Mouse (Mus musculus): ENCODE data around the gene Josd1. TPM values are rescaled to one million over a fixed set of nuclear protein-coding genes. Genes with fewer than 3 reads are reported as not detected.

Josd1 gene
- polyA plus RNA-seq, 2 experiments from 2014 or later = 2.9 to 3.6 TPM

GRCm38 (mm10) chr15:79657837-79658530 is 29.7 kb downstream of the Josd1 start:
- peak; percentile 50 for ATAC-seq

DNA sequence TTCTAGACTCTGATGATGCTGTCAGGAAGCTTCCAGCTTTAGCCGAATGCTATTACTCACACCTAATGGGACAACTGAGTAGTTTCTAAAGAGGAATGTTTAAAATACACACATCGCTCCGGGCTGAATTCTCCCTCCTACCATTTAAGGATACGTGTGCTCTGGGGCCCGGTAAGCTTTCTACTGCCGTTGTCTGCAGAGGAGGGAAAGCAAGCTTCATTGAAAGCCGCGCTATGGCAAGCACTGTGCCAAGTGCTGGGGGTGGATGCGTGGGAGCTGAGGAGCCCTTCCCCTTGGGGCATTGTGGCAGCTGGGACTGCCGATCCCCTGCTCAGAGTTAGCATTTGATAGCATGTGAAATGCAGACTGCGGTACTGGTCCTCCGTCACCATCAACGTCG is 31.3 kb downstream of the Josd1 start:
- no peak for ATAC-seq

- ATAC-seq = no peak
Measured at GRCm38 (mm10) chr15:79651481-79651880, 36.2 kb downstream of the Josd1 start.

DNA sequence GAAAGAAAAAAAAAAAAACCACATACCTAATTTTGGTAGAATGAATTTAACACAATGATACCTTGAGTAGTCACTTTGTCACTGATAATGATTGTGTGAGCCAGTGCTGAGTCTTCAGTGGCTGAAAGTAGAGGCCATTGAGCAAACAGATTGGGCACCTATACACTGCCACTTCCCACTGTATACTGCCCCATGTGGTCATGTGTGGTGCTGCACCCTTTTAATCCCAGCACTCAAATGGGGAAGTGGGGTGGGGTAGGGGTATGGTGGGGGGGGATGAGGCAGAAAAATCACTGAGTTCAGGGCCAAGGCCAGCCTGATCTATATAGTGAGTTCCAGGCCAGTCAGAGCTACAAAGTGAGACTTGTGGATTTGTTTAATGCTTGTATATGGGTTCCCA is 37.1 kb downstream of the Josd1 start:
- ATAC-seq = no peak

- ATAC-seq = no peak
Measured at GRCm38 (mm10) chr15:79648130-79648529, 39.6 kb downstream of the Josd1 start.

DNA sequence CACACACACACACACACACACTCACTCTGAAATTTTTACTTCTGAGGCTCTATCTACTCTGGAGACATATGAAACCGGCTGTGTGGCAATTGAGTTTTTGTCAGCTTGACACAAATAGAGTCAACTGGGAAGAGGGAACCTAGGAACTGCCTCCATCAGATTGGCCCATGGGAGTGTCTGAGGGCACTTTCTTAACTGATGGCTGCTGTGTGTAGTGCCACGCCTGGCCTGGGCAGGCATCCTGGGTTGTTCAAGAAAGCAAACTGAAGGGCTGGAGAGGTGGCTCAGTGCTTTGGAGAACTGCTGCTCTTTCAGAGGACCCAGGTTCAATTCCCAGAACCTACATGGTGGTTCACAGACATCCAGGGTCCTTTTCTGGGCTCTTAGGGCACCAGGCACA is 42.2 kb downstream of the Josd1 start:
- no peak for ATAC-seq

- no peak for ATAC-seq
Measured at GRCm38 (mm10) chr15:79641135-79641817, 46.4 kb downstream of the Josd1 start.

GRCm38 (mm10) chr15:79630471-79630870 is 57.2 kb downstream of the Josd1 start:
- no peak for ATAC-seq

Other genes starting within 250 kb of the Josd1 start
- 1 to 10 TPM; 5.5 to 5.6 TPM for gene Csnk1e, start 232.4 kb downstream of the Josd1 start, polyA plus RNA-seq (2017; shearing (Covaris generic))
- not detected for gene Kcnj4, start 182.7 kb downstream of the Josd1 start, polyA plus RNA-seq (2017; shearing (Covaris generic))
- under 1 TPM in 1 of 2 experiments, not detected in 1; 0.69 TPM for gene Kdelr3, start 171.5 kb downstream of the Josd1 start, polyA plus RNA-seq (2017; shearing (Covaris generic))
- 10 to 100 TPM; 28.3 to 33.9 TPM for gene Ddx17, start 141.2 kb downstream of the Josd1 start, polyA plus RNA-seq (2017; shearing (Covaris generic))
- not detected for gene Dmc1, start 82.8 kb downstream of the Josd1 start, polyA plus RNA-seq (2017; shearing (Covaris generic))
- under 1 TPM in 1 of 2 experiments, not detected in 1; 0.26 TPM for gene Fam227a, start 29.0 kb downstream of the Josd1 start, polyA plus RNA-seq (2017; shearing (Covaris generic))
- gene Cby1, start 28.7 kb downstream of the Josd1 start, polyA plus RNA-seq (2017; shearing (Covaris generic)) = 10 to 100 TPM; 16.2 to 17.6 TPM
- 100 to 1,000 TPM; 217 to 224 TPM for gene Tomm22, start 17.1 kb downstream of the Josd1 start, polyA plus RNA-seq (2017; shearing (Covaris generic))
- gene Gtpbp1, start 2.9 kb upstream of the Josd1 start, polyA plus RNA-seq (2017; shearing (Covaris generic)) = 10 to 100 TPM; 21.2 to 24.9 TPM
- gene Sun2, start 54.6 kb upstream of the Josd1 start, polyA plus RNA-seq (2017; shearing (Covaris generic)) = 10 to 100 TPM; 12.7 to 14.3 TPM
- 1 to 10 TPM; 5.3 to 6.9 TPM for gene Dnal4, start 89.9 kb upstream of the Josd1 start, polyA plus RNA-seq (2017; shearing (Covaris generic))
- under 1 TPM; 0.09 to 0.11 TPM for gene Nptxr, start 116.8 kb upstream of the Josd1 start, polyA plus RNA-seq (2017; shearing (Covaris generic))
- gene Npcd, start 146.3 kb upstream of the Josd1 start, polyA plus RNA-seq (2017; shearing (Covaris generic)) = not detected
- 10 to 100 TPM in 1 of 2 experiments, 1 to 10 TPM in 1; 8.4 to 15.1 TPM for gene Cbx6, start 146.8 kb upstream of the Josd1 start, polyA plus RNA-seq (2017; shearing (Covaris generic))
- gene Apobec3, start 203.7 kb upstream of the Josd1 start, polyA plus RNA-seq (2017; shearing (Covaris generic)) = 100 to 1,000 TPM; 505 to 519 TPM

All from activated CD4-positive, CD25-positive, alpha-beta regulatory T cell, adult 4 months (primary cell).